Mouse (Mus musculus): ENCODE results near the gene Dnajb12. TPM values are rescaled to one million over a fixed set of nuclear protein-coding genes. Genes with fewer than 3 reads are reported as not detected.

Dnajb12 gene
- total and polyA plus RNA-seq, 3 experiments = 32.9 to 45.4 (median 36.8) TPM

- peak in 1 of 2 experiments; percentile 40 for DNase-seq
- Histone ChIP-seq H3K9ac (ENCODE audit: low read depth, low read length) (no peak overlapping the region; the same call in 1 of the 2 replicates), H3K27ac (peak overlapping the region; percentile 50), H3K27me3 (ENCODE audit: control insufficient read depth, insufficient read depth, low read length) (no peaks in the 10 kb centered on the region), H3K4me1 (ENCODE audit: control insufficient read depth, insufficient read depth, low read length) (peaks cover 15% of the 10 kb centered on the region), H3K79me2 (replicated peaks; ENCODE audit: control insufficient read depth, insufficient read depth, low read length) (no peaks in the 10 kb centered on the region), H3K4me3 (no peak overlapping the region), H3K36me3 (ENCODE audit: control insufficient read depth, insufficient read depth, low read length) (no peaks in the 10 kb centered on the region; the same call in 1 of the 2 replicates)
- no peak for TF ChIP-seq CTCF (IDR thresholded peaks at IDR 0.05)
- TF ChIP-seq POLR2A (IDR thresholded peaks at IDR 0.05; ENCODE audit: insufficient read depth, low read depth, low read length) = no peak
- TF ChIP-seq EP300 (IDR thresholded peaks at IDR 0.05; ENCODE audit: insufficient read depth, low read depth, low read length) = no peak
- intact Hi-C loops (cut with DNase I) = no loop called here
- 50% methylated on average over 7 of the region's 7 CpGs for WGBS
Measured at GRCm38 (mm10) chr10:59903170-59903569, 23.8 kb downstream of the Dnajb12 start.

GRCm38 (mm10) chr10:59907080-59907609 is 27.8 kb downstream of the Dnajb12 start:
- Histone ChIP-seq H3K36me3 (ENCODE audit: control insufficient read depth, insufficient read depth, low read length) (no peaks in the 10 kb centered on the region; the same call in 1 of the 2 replicates), H3K9ac (ENCODE audit: low read depth, low read length) (0 out of 2 replicates have a peak overlapping the region, but pooled peaks have one; percentile 5), H3K27ac (peak overlapping the region; percentile 15; the same call in 1 of the 2 replicates), H3K79me2 (replicated peaks; ENCODE audit: control insufficient read depth, insufficient read depth, low read length) (no peaks in the 10 kb centered on the region), H3K4me3 (no peak overlapping the region), H3K4me1 (ENCODE audit: control insufficient read depth, insufficient read depth, low read length) (peaks cover 27% of the 10 kb centered on the region), H3K27me3 (ENCODE audit: control insufficient read depth, insufficient read depth, low read length) (no peaks in the 10 kb centered on the region)
- TF ChIP-seq POLR2A (IDR thresholded peaks at IDR 0.05; ENCODE audit: insufficient read depth, low read depth, low read length) (no peak), EP300 (IDR thresholded peaks at IDR 0.05; ENCODE audit: insufficient read depth, low read depth, low read length) (no peak), CTCF (IDR thresholded peaks at IDR 0.05) (no peak)
- 84% methylated on average over 3 of the region's 3 CpGs for WGBS
- intact Hi-C loops (cut with DNase I) = no loop called here
- no peak for DNase-seq

- Histone ChIP-seq H3K27ac (peak overlapping the region; percentile 67), H3K4me3 (no peak overlapping the region), H3K27me3 (ENCODE audit: control insufficient read depth, insufficient read depth, low read length) (no peaks in the 10 kb centered on the region), H3K79me2 (replicated peaks; ENCODE audit: control insufficient read depth, insufficient read depth, low read length) (no peaks in the 10 kb centered on the region), H3K9ac (ENCODE audit: low read depth, low read length) (peak overlapping the region; percentile 32; the same call in 1 of the 2 replicates), H3K4me1 (ENCODE audit: control insufficient read depth, insufficient read depth, low read length) (peaks cover 27% of the 10 kb centered on the region), H3K36me3 (ENCODE audit: control insufficient read depth, insufficient read depth, low read length) (no peaks in the 10 kb centered on the region; the same call in 1 of the 2 replicates)
- intact Hi-C loops (cut with DNase I) = no loop called here
- TF ChIP-seq EP300 (IDR thresholded peaks at IDR 0.05; ENCODE audit: insufficient read depth, low read depth, low read length) (no peak), CTCF (IDR thresholded peaks at IDR 0.05) (no peak), POLR2A (IDR thresholded peaks at IDR 0.05; ENCODE audit: insufficient read depth, low read depth, low read length) (no peak)
- 15% methylated on average over 7 of the region's 7 CpGs for WGBS
- peak; percentile 57 to 58 for DNase-seq
Measured at GRCm38 (mm10) chr10:59907695-59908299, 28.4 kb downstream of the Dnajb12 start.

- H3K79me2 ChIP-seq (replicated peaks; ENCODE audit: control insufficient read depth, insufficient read depth, low read length) = no peaks in the 10 kb centered on the region
- no peak for TF ChIP-seq CTCF (IDR thresholded peaks at IDR 0.05)
- TF ChIP-seq POLR2A (IDR thresholded peaks at IDR 0.05; ENCODE audit: insufficient read depth, low read depth, low read length) = no peak
- TF ChIP-seq EP300 (IDR thresholded peaks at IDR 0.05; ENCODE audit: insufficient read depth, low read depth, low read length) = no peak
- peak overlapping the region; percentile 42 for H3K9ac ChIP-seq (ENCODE audit: low read depth, low read length)
- peaks cover 24% of the 10 kb centered on the region for H3K4me1 ChIP-seq (ENCODE audit: control insufficient read depth, insufficient read depth, low read length)
- H3K27ac ChIP-seq = peak overlapping the region; percentile 67
- no peaks in the 10 kb centered on the region for H3K27me3 ChIP-seq (ENCODE audit: control insufficient read depth, insufficient read depth, low read length)
- intact Hi-C loops (cut with DNase I) = loop anchor here (1.0 kb wide), 1 partner anchor 65 kb away; no protein-coding TSS in a partner anchor
- H3K36me3 ChIP-seq (ENCODE audit: control insufficient read depth, insufficient read depth, low read length) = no peaks in the 10 kb centered on the region; the same call in 1 of the 2 replicates
- WGBS = 26% methylated on average over 7 of the region's 7 CpGs
- peak in 1 of 2 experiments; percentile 10 for DNase-seq
- H3K4me3 ChIP-seq = no peak overlapping the region
Measured at GRCm38 (mm10) chr10:59908776-59909315, 29.5 kb downstream of the Dnajb12 start.

- no peaks in the 10 kb centered on the region for H3K79me2 ChIP-seq (replicated peaks; ENCODE audit: control insufficient read depth, insufficient read depth, low read length)
- peaks cover 24% of the 10 kb centered on the region for H3K4me1 ChIP-seq (ENCODE audit: control insufficient read depth, insufficient read depth, low read length)
- TF ChIP-seq CTCF (IDR thresholded peaks at IDR 0.05) (no peak), POLR2A (IDR thresholded peaks at IDR 0.05; ENCODE audit: insufficient read depth, low read depth, low read length) (peak; percentile 58), EP300 (IDR thresholded peaks at IDR 0.05; ENCODE audit: insufficient read depth, low read depth, low read length) (peak; percentile 79)
- peak overlapping the region; percentile 79 for H3K27ac ChIP-seq
- peak; percentile 76 to 82 for DNase-seq
- peak overlapping the region; percentile 6; the same call in 1 of the 2 replicates for H3K4me3 ChIP-seq
- H3K36me3 ChIP-seq (ENCODE audit: control insufficient read depth, insufficient read depth, low read length) = no peaks in the 10 kb centered on the region; the same call in 1 of the 2 replicates
- intact Hi-C loops (cut with DNase I) = loop anchor here (1.0 kb wide), 1 partner anchor 65 kb away; no protein-coding TSS in a partner anchor
- H3K9ac ChIP-seq (ENCODE audit: low read depth, low read length) = peak overlapping the region; percentile 28
- WGBS = 3% methylated on average over 14 of the region's 14 CpGs
- no peaks in the 10 kb centered on the region for H3K27me3 ChIP-seq (ENCODE audit: control insufficient read depth, insufficient read depth, low read length)
Measured at GRCm38 (mm10) chr10:59909357-59909847, 30.0 kb downstream of the Dnajb12 start.

Data from heart, adult 2 months (tissue).